Mouse (Mus musculus): ENCODE data around the gene Tcl1b2. TPM values are rescaled to one million over a fixed set of nuclear protein-coding genes. Genes with fewer than 3 reads are reported as not detected.
"Not testable (repeated sequence)": the region's sequence is repeated elsewhere in the genome, so short reads cannot be mapped to it uniquely, and the experiment has no call there.

The Tcl1b2 gene
- polyA plus RNA-seq, 1 experiment: not detected

- 89% methylated on average over 6 of the region's 6 CpGs for WGBS
- H3K36me3 ChIP-seq (ENCODE audit: control insufficient read depth, insufficient read depth, low read length); DNase-seq; H3K4me3 ChIP-seq (ENCODE audit: insufficient read depth, low read depth, low read length); H3K27me3 ChIP-seq (replicated peaks; ENCODE audit: control insufficient read depth, insufficient read depth, low read length); H3K27ac ChIP-seq (ENCODE audit: insufficient read depth, low read depth, low read length); H3K4me1 ChIP-seq (ENCODE audit: control insufficient read depth, insufficient read depth, low read length): not testable (repeated sequence)
These were observed 44.9 kb downstream of the Tcl1b2 start, which contains the start of gene Tcl1b3 for GRCm38 (mm10) chr12:105190743-105191142. Gene Tcl1b3 (plus strand): TSS chr12:105191043.

DNA sequence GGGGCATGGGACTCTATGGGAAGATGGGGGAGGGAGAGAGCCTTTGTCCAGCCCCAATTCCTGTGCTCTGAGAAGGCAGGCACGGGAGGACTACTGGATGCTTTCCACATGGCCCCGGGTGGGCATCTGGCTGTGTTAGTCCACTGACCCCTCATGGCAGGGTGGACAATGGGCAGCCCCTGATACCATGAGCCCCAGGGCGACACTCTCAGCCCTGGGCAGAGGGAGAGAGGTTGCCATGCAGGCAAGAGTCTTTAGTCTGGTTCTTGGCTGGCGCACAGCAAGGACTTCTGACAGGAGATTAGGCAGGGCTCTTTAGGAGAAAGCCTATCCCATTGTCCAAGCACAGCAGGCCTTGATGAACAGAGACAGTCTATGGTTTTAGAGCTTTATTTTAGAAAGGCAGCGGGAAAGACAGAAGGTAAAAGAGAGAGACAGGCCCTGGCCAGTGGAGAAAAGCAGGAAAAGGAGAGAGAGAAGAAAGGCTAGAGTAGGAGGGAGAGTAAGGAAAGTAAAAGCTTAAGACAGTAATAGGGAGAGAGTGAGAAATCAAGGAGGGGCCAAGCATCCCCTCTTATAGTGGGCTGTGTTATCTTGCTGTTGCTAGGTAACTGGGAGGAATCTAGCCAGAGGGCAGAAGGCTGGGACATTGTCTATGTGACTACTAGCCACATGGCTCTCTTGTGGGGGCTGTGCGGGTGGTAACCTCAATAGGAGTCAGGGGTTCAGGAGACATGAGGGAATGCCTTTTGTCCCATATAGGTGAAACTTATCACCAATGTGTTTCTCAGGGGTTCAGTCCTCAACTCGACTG is 54.1 kb downstream of the Tcl1b2 start:
- H3K4me3 ChIP-seq (ENCODE audit: insufficient read depth, low read depth, low read length); H3K36me3 ChIP-seq (ENCODE audit: control insufficient read depth, insufficient read depth, low read length); DNase-seq; H3K27me3 ChIP-seq (replicated peaks; ENCODE audit: control insufficient read depth, insufficient read depth, low read length); H3K27ac ChIP-seq (ENCODE audit: insufficient read depth, low read depth, low read length); H3K4me1 ChIP-seq (ENCODE audit: control insufficient read depth, insufficient read depth, low read length): not testable (repeated sequence)
- WGBS: 72% methylated on average over 7 of the region's 7 CpGs

- H3K27ac ChIP-seq (ENCODE audit: insufficient read depth, low read depth, low read length); DNase-seq; H3K4me1 ChIP-seq (ENCODE audit: control insufficient read depth, insufficient read depth, low read length); H3K36me3 ChIP-seq (ENCODE audit: control insufficient read depth, insufficient read depth, low read length); H3K27me3 ChIP-seq (replicated peaks; ENCODE audit: control insufficient read depth, insufficient read depth, low read length); H3K4me3 ChIP-seq (ENCODE audit: insufficient read depth, low read depth, low read length): not testable (repeated sequence)
- 87% methylated on average over 1 of the region's 1 CpGs for WGBS
These were observed 55.8 kb downstream of the Tcl1b2 start, which contains the start of gene Tcl1b4 for GRCm38 (mm10) chr12:105201657-105202056. Gene Tcl1b4 (plus strand): TSS chr12:105201957.

Other genes with a start within 250 kb of the Tcl1b2 start
- 2.7 and 3.1 TPM in 2 replicates for gene Syne3, start 136.2 kb upstream of the Tcl1b2 start, polyA plus RNA-seq (2012; rRNA removed)
- 138 and 139 TPM in 2 replicates for gene Glrx5, start 113.3 kb upstream of the Tcl1b2 start, polyA plus RNA-seq (2012; rRNA removed)
- gene Tcl1b1, start 13.7 kb downstream of the Tcl1b2 start, polyA plus RNA-seq (2012; rRNA removed): not detected in 2 replicates
- not detected in 2 replicates for gene Tcl1b5, start 30.3 kb downstream of the Tcl1b2 start, polyA plus RNA-seq (2012; rRNA removed)
- gene Tcl1b3, start 45.0 kb downstream of the Tcl1b2 start, polyA plus RNA-seq (2012; rRNA removed): not detected in 2 replicates
- gene Tcl1b4, start 55.9 kb downstream of the Tcl1b2 start, polyA plus RNA-seq (2012; rRNA removed): not detected in 2 replicates
- gene Tcl1, start 76.8 kb downstream of the Tcl1b2 start, polyA plus RNA-seq (2012; rRNA removed): not detected in 2 replicates
- not detected in 2 replicates for gene Tunar, start 187.9 kb downstream of the Tcl1b2 start, polyA plus RNA-seq (2012; rRNA removed)

All from kidney, adult 2 months (tissue).